Mouse (Mus musculus): Measurements from ENCODE around the gene Ugt1a6b.

GRCm38 (mm10) chr1:88216551-88216950 is 113.5 kb downstream of the Ugt1a6b start:
- TF ChIP-seq MAFK (IDR thresholded peaks at IDR 0.05; ENCODE audit: insufficient read depth, low read depth, low read length) = no peak
- no peak for TF ChIP-seq HCFC1 (IDR thresholded peaks at IDR 0.05; ENCODE audit: borderline replicate concordance, insufficient read depth, low read length)
- no peak for TF ChIP-seq ZNF384 (IDR thresholded peaks at IDR 0.05; ENCODE audit: low read depth, low read length)
- no peak for TF ChIP-seq CHD2 (IDR thresholded peaks at IDR 0.05; ENCODE audit: low read depth, low read length)
